Mouse (Mus musculus): ENCODE results near the gene Amz1. TPM values are rescaled to one million over a fixed set of nuclear protein-coding genes. Genes with fewer than 3 reads are reported as not detected.
A peak's percentile ranks its signal among the peaks of the same experiment; 100 is the strongest.

The Amz1 gene
- total RNA-seq, 2 experiments from 2014 or later, result 16.2 to 20.2 TPM

GRCm38 (mm10) chr5:140726946-140727740 is 3.2 kb downstream of the Amz1 start:
- no peak for DNase-seq (ENCODE audit: extremely low spot score in 1 of 2, low spot score in 2 of 2)
- no peak overlapping the region for H3K27ac ChIP-seq
- TF ChIP-seq CTCF (IDR thresholded peaks at IDR 0.05), result no peak
- H3K4me3 ChIP-seq, result no peak overlapping the region
- intact Hi-C loops (cut with DNase I), result no loop called here

- H3K4me3 ChIP-seq, result no peak overlapping the region
- no peak for TF ChIP-seq CTCF (IDR thresholded peaks at IDR 0.05)
- H3K27ac ChIP-seq, result no peak overlapping the region
- intact Hi-C loops (cut with DNase I), result no loop called here
- no peak for DNase-seq (ENCODE audit: extremely low spot score in 1 of 2, low spot score in 2 of 2)
Measured at GRCm38 (mm10) chr5:140731040-140731797, 7.3 kb downstream of the Amz1 start.

- no peak for DNase-seq (ENCODE audit: extremely low spot score in 1 of 2, low spot score in 2 of 2)
- peak; percentile 53 for TF ChIP-seq CTCF (IDR thresholded peaks at IDR 0.05)
- intact Hi-C loops (cut with DNase I), result no loop called here
- Histone ChIP-seq H3K4me3 (no peak overlapping the region), H3K27ac (no peak overlapping the region)
Measured at GRCm38 (mm10) chr5:140732195-140732594, 8.3 kb downstream of the Amz1 start.

GRCm38 (mm10) chr5:140733336-140733735 is 9.4 kb downstream of the Amz1 start:
- no peak for TF ChIP-seq CTCF (IDR thresholded peaks at IDR 0.05)
- Histone ChIP-seq H3K27ac (no peak overlapping the region), H3K4me3 (no peak overlapping the region)
- no peak for DNase-seq (ENCODE audit: extremely low spot score in 1 of 2, low spot score in 2 of 2)
- intact Hi-C loops (cut with DNase I), result no loop called here

- H3K4me3 ChIP-seq, result peak overlapping the region; percentile 35
- TF ChIP-seq CTCF (IDR thresholded peaks at IDR 0.05), result no peak
- H3K27ac ChIP-seq, result no peak overlapping the region
- intact Hi-C loops (cut with DNase I), result no loop called here
- DNase-seq (ENCODE audit: extremely low spot score in 1 of 2, low spot score in 2 of 2), result no peak
Measured at GRCm38 (mm10) chr5:140735297-140735696, 11.4 kb downstream of the Amz1 start.

- no peak for DNase-seq (ENCODE audit: extremely low spot score in 1 of 2, low spot score in 2 of 2)
- intact Hi-C loops (cut with DNase I), result no loop called here
- peak overlapping the region; percentile 35 for H3K4me3 ChIP-seq
- no peak overlapping the region for H3K27ac ChIP-seq
- no peak for TF ChIP-seq CTCF (IDR thresholded peaks at IDR 0.05)
Measured at GRCm38 (mm10) chr5:140736166-140736565, 12.2 kb downstream of the Amz1 start.

GRCm38 (mm10) chr5:140739813-140740212 is 15.9 kb downstream of the Amz1 start:
- intact Hi-C loops (cut with DNase I), result no loop called here
- H3K4me3 ChIP-seq, result no peak overlapping the region
- H3K27ac ChIP-seq, result peak overlapping the region; percentile 47; the same call in 1 of the 2 replicates
- peak; percentile 41 to 58 for DNase-seq (ENCODE audit: extremely low spot score in 1 of 2, low spot score in 2 of 2)
- peak; percentile 24 for TF ChIP-seq CTCF (IDR thresholded peaks at IDR 0.05)

- TF ChIP-seq CTCF (IDR thresholded peaks at IDR 0.05), result no peak
- intact Hi-C loops (cut with DNase I), result no loop called here
Measured at GRCm38 (mm10) chr5:140741040-140741439, 17.1 kb downstream of the Amz1 start.

GRCm38 (mm10) chr5:140741877-140742276 is 17.9 kb downstream of the Amz1 start:
- no peak overlapping the region for H3K27ac ChIP-seq
- intact Hi-C loops (cut with DNase I), result no loop called here
- no peak overlapping the region for H3K4me3 ChIP-seq
- TF ChIP-seq CTCF (IDR thresholded peaks at IDR 0.05), result peak; percentile 57
- DNase-seq (ENCODE audit: extremely low spot score in 1 of 2, low spot score in 2 of 2), result no peak

More at GRCm38 (mm10) chr5:140741040-140741439, 17.1 kb downstream of the Amz1 start:
- Histone ChIP-seq H3K27ac (no peak overlapping the region), H3K4me3 (no peak overlapping the region)
- DNase-seq (ENCODE audit: extremely low spot score in 1 of 2, low spot score in 2 of 2), result no peak

GRCm38 (mm10) chr5:140743706-140744131 is 19.8 kb downstream of the Amz1 start:
- no peak for DNase-seq (ENCODE audit: extremely low spot score in 1 of 2, low spot score in 2 of 2)
- intact Hi-C loops (cut with DNase I), result no loop called here

GRCm38 (mm10) chr5:140748425-140748824 is 24.5 kb downstream of the Amz1 start:
- intact Hi-C loops (cut with DNase I), result loop anchor here (2.0 to 5.0 kb wide), 2 partner anchors 41 to 208 kb away; partner anchors contain the start of gene Brat1
- DNase-seq (ENCODE audit: extremely low spot score in 1 of 2, low spot score in 2 of 2), result no peak
- H3K27ac ChIP-seq, result no peak overlapping the region
- H3K4me3 ChIP-seq, result no peak overlapping the region
- no peak for TF ChIP-seq CTCF (IDR thresholded peaks at IDR 0.05)

More at GRCm38 (mm10) chr5:140743706-140744131, 19.8 kb downstream of the Amz1 start:
- TF ChIP-seq CTCF (IDR thresholded peaks at IDR 0.05), result peak; percentile 28
- Histone ChIP-seq H3K27ac (no peak overlapping the region), H3K4me3 (no peak overlapping the region)

Data from left cerebral cortex, adult 2 months (tissue).